Mouse (Mus musculus) heart, adult 2 months (tissue): ENCODE measurements around the gene Pigh. TPM values are rescaled to one million over a fixed set of nuclear protein-coding genes. Genes with fewer than 3 reads are reported as not detected.

ENCODE experiments used
- DNase-seq, 2 experiments: peaks; one replicate each; pipeline ENCODE4 v3.0.0; 2021
- H3K27ac ChIP-seq: fragments of 200-600 bp; 2 replicates; pipeline ENCODE4 v1.8.1; 2022
- H3K27me3 ChIP-seq: fragments of 200-500 bp; 2 replicates; pipeline ENCODE4 v1.6.1; 2012; ENCODE audit warnings: mild to moderate bottlenecking, low read length, inconsistent platforms, mixed read lengths; ENCODE audit not compliant: control insufficient read depth, insufficient read depth
- H3K36me3 ChIP-seq: fragments of 200-500 bp; 2 replicates; pipeline ENCODE4 v1.6.1; 2012; ENCODE audit warnings: low read length, inconsistent platforms; ENCODE audit not compliant: control insufficient read depth, insufficient read depth
- H3K4me1 ChIP-seq: fragments of 200-500 bp; 2 replicates; pipeline ENCODE4 v1.6.1; 2011; ENCODE audit warnings: low read length; ENCODE audit not compliant: control insufficient read depth, insufficient read depth
- H3K4me3 ChIP-seq: fragments of 200-600 bp; 2 replicates; pipeline ENCODE4 v1.8.1; 2022
- H3K79me2 ChIP-seq: fragments of 200-500 bp; replicated peaks from 2 replicates; pipeline ENCODE4 v1.6.1; 2012; ENCODE audit warnings: mild to moderate bottlenecking, inconsistent platforms, low read length, moderate library complexity, mixed read lengths; ENCODE audit not compliant: control insufficient read depth, insufficient read depth
- H3K9ac ChIP-seq: fragments of 200-500 bp; 2 replicates; pipeline ENCODE4 v1.6.1; 2012; ENCODE audit warnings: low read depth, mild to moderate bottlenecking, control low read depth, inconsistent platforms, low read length, mixed read lengths
- CTCF ChIP-seq: fragments of 200-600 bp; IDR thresholded peaks from 2 replicates; pipeline ENCODE4 v1.8.1; 2022; ENCODE audit warnings: antibody characterized with exemption, mild to moderate bottlenecking, moderate library complexity
- EP300 ChIP-seq: fragments of 200-500 bp; IDR thresholded peaks from 2 replicates; pipeline ENCODE4 v1.6.1; 2011; ENCODE audit warnings: low read depth, low read length, control low read depth; ENCODE audit not compliant: insufficient read depth
- POLR2A ChIP-seq: fragments of 200-500 bp; IDR thresholded peaks from 2 replicates; pipeline ENCODE4 v1.6.1; 2011; ENCODE audit warnings: mild to moderate bottlenecking, low read depth, low read length, control low read depth; ENCODE audit not compliant: insufficient read depth
- WGBS: fragments of 180-500 bp; shearing (Covaris S2); methylation state at CpG from one replicate; pipeline ENCODE4 v1.1.7; 2018; 5-methylcytosine and 5-hydroxymethylcytosine counted together
- intact Hi-C: fragments of 180-260 bp; cut with DNase I; formaldehyde crosslinking; loops from one replicate; pipeline ENCODE4 v1.15.1; 2025
- polyA plus RNA-seq: library from polyadenylated mRNA; depleted of rRNA; stranded (reverse); fragments of >200 nt; gene quantifications from 2 replicates; pipeline ENCODE4 v1.2.3, GENCODE M21; 2012
- total RNA-seq, 2 experiments: library from RNA; stranded (reverse); gene quantifications; 2 replicates each; pipeline ENCODE4 v1.2.3; 2021

The Pigh gene
- total and polyA plus RNA-seq, 3 experiments, result 3.4 to 4.6 (median 4.4) TPM

- intact Hi-C loops, result no loop called here
- Histone ChIP-seq H3K79me2 (no peaks in the 10 kb centered on the region), H3K4me1 (peaks cover 1% of the 10 kb centered on the region; the same call in 1 of the 2 replicates), H3K27me3 (peaks cover 2% of the 10 kb centered on the region; the same call in 1 of the 2 replicates), H3K27ac (no peak overlapping the region), H3K9ac (no peak overlapping the region), H3K4me3 (no peak overlapping the region), H3K36me3 (no peaks in the 10 kb centered on the region)
- WGBS, result 57% methylated on average over 3 of the region's 3 CpGs
- no peak for TF ChIP-seq EP300
- no peak for TF ChIP-seq CTCF
- TF ChIP-seq POLR2A, result no peak
- no peak for DNase-seq
Measured at GRCm38 (mm10) chr12:79103773-79104172, 14.3 kb upstream of the Pigh start.

DNA sequence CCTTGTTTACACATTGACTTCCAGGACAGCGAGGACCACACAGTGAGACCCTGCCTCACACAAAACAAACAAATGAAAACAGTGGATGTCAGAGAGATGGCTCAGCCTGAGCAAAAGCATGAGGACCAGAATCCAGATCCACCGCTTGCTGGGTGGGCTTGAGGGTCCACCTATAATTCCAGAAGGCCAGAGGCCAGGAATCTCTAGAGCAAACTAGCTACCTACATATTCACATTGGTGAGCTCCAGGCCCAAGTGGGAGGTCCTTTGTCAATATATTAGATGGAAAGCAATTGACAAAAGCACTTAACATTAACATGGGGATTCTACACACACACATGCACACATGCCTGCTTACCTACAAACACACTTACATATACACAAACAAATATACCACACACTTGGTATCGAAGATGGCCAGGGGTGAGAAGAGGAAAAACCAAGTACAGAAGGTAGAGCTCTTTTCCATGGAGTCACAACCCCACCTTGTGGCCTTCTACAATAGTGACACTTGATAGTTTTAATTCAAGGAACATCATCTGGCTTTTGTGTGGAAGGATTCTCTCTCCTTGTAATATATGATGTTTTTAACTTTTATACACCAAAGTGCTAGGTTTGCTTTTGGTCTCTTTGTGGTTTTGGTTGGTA, 7.8 kb upstream of the Pigh start:
- H3K4me1 ChIP-seq, result peaks cover 1% of the 10 kb centered on the region; the same call in 1 of the 2 replicates
- peaks cover 2% of the 10 kb centered on the region; the same call in 1 of the 2 replicates for H3K27me3 ChIP-seq
- intact Hi-C loops, result loop anchor here (1.0 kb wide), 1 partner anchor 179 kb away; no protein-coding TSS in a partner anchor
- TF ChIP-seq EP300 (no peak), CTCF (peak; percentile 76)
- H3K79me2 ChIP-seq, result no peaks in the 10 kb centered on the region
- DNase-seq, result no peak
- 55% methylated on average over 3 of the region's 3 CpGs for WGBS
- no peak overlapping the region for H3K27ac ChIP-seq
- no peak overlapping the region for H3K4me3 ChIP-seq
- no peaks in the 10 kb centered on the region for H3K36me3 ChIP-seq
- H3K9ac ChIP-seq, result no peak overlapping the region

DNA sequence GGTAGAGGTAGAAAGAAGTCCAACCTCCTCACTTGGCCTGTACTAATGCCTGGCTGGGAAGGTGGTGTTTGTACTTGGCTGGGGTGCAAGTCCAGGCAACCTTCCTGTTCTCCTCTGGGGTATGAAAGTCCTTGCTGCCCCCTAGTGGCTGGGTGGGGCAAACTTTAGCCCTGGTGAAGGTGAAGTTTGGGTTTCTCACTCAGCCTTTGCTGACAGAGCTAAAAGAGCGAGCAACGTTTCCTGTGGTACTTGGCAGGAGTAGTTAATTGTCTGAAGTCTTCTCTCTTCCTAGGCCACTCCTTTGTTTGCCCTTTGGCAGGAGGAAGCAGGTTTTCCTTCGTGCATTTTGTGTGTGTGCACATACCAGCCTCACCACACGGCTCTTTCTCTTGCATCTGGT, 3.1 kb upstream of the Pigh start:
- 16% methylated on average over 4 of the region's 4 CpGs for WGBS
- H3K9ac ChIP-seq, result no peak overlapping the region
- no peak overlapping the region for H3K4me3 ChIP-seq
- H3K36me3 ChIP-seq, result no peaks in the 10 kb centered on the region
- H3K27ac ChIP-seq, result no peak overlapping the region
- no peaks in the 10 kb centered on the region for H3K79me2 ChIP-seq
- intact Hi-C loops, result loop anchor here (1.0 kb wide), 2 partner anchors 69 to 174 kb away; no protein-coding TSS in a partner anchor
- H3K4me1 ChIP-seq, result peaks cover 2% of the 10 kb centered on the region; the same call in 1 of the 2 replicates
- TF ChIP-seq POLR2A (no peak), CTCF (peak; percentile 83), EP300 (peak; percentile 82; the same call in 1 of the 2 replicates)
- H3K27me3 ChIP-seq, result no peaks in the 10 kb centered on the region
- peak; percentile 51 to 68 for DNase-seq

GRCm38 (mm10) chr12:79073362-79073761, 16.1 kb downstream of the Pigh start:
- H3K27ac ChIP-seq, result no peak overlapping the region
- no peak for TF ChIP-seq EP300
- no peak for TF ChIP-seq CTCF
- TF ChIP-seq POLR2A, result no peak
- no peaks in the 10 kb centered on the region for H3K27me3 ChIP-seq
- no peaks in the 10 kb centered on the region for H3K4me1 ChIP-seq
- no peak overlapping the region for H3K4me3 ChIP-seq
- no peaks in the 10 kb centered on the region for H3K79me2 ChIP-seq
- DNase-seq, result no peak
- H3K9ac ChIP-seq, result no peak overlapping the region
- 91% methylated on average over 6 of the region's 6 CpGs for WGBS
- no peaks in the 10 kb centered on the region for H3K36me3 ChIP-seq
- intact Hi-C loops, result no loop called here

DNA sequence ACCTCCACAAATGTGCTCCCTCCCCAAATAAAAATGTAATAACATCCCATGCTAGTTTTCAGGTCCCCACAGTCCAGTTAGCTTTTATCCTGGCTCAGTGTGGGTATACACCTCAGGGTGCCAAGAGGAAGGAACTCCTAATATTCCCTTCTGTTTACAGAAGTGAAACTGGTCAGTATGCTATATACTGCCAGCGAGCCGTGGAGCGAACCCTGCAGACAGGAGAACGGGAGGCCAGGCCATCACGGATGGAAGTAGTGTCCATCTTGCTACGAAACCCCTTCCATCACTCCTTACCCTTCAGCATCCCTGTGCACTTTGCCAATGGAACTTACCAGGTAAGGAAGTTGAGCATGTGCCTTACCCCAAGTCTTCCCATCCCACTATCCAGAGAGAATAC, 16.9 kb downstream of the Pigh start:
- H3K9ac ChIP-seq, result no peak overlapping the region
- no peaks in the 10 kb centered on the region for H3K27me3 ChIP-seq
- no peak overlapping the region for H3K4me3 ChIP-seq
- no peaks in the 10 kb centered on the region for H3K4me1 ChIP-seq
- TF ChIP-seq POLR2A, result no peak
- no peak for TF ChIP-seq EP300
- no peak for TF ChIP-seq CTCF
- intact Hi-C loops, result no loop called here
- no peaks in the 10 kb centered on the region for H3K79me2 ChIP-seq
- H3K36me3 ChIP-seq, result no peaks in the 10 kb centered on the region
- DNase-seq, result no peak
- H3K27ac ChIP-seq, result no peak overlapping the region
- 93% methylated on average over 6 of the region's 6 CpGs for WGBS

GRCm38 (mm10) chr12:79070736-79071333, 18.6 kb downstream of the Pigh start:
- Histone ChIP-seq H3K79me2 (no peaks in the 10 kb centered on the region), H3K4me3 (no peak overlapping the region), H3K9ac (no peak overlapping the region), H3K27me3 (no peaks in the 10 kb centered on the region), H3K36me3 (no peaks in the 10 kb centered on the region), H3K4me1 (no peaks in the 10 kb centered on the region), H3K27ac (no peak overlapping the region)
- TF ChIP-seq CTCF (no peak), EP300 (no peak), POLR2A (no peak)
- 92% methylated on average over 9 of the region's 9 CpGs for WGBS
- DNase-seq, result no peak
- intact Hi-C loops, result no loop called here
